Mouse (Mus musculus): ENCODE results near the gene Syt15.

Gene Syt15

DNA sequence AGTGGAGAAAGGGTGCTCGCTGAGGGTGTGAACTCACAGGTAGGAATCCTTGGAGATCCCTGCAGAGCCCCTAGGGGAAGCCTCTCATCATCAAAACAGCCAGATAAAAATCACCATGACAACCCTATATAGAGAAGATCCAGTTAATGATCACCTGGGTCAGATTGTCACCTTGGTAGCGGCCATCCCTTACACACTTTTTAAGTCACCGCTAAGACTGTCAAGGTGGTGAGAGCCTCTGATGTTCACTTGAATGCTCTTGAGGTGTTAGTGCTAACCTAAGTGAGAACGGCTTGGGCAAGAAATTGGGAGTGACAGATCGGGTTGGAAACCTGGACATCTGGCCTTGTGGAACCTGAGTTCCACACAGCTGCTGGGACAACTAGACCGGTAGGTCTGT is at the start of gene Syt15:
Gene Syt15 (plus strand): TSS at position 301 of the 400 bp plus-strand sequence.
- DNase-seq (ENCODE audit: low read depth, low spot score) = no peak

DNA sequence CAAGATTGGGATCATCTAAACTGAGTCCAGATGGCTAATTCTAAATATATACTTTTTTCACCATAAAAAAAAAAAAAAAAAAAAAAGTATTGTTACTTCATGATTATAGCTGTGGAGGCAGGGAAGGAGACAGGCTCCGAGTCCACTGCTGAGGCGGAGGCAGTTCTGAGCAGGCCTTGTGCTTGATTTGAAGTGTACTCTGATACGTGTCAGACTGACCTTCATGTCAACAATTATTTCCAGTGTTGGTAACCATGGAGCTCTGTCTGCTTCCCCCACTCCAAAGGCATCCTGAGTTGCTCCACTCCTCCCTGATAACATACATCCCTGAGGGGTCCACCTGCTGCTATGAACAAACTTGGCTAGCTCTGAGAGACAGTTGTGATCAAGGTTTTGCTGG is 48.3 kb upstream of the Syt15 start:
- DNase-seq (ENCODE audit: low read depth, low spot score) = no peak

DNA sequence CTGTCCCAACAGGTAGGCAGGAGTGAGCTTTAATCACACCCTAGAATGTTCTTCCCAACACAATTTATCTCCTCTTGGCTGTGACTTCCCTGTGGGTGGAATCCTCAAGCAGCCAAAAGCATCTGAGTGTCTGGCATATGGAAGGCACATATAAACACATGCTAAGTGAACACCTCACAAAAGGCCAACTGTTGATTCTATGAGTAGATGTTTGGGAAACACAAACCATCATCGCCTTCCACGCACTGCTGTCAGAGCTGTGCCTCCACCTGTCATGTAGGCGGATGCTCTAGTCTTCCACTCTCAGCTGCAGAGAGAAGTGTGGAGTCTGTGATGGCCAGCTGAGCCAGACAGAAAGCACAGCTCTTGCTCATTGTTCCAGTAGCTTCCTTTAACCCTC is 40.0 kb upstream of the Syt15 start:
- no peak for DNase-seq (ENCODE audit: low read depth, low spot score)

DNA sequence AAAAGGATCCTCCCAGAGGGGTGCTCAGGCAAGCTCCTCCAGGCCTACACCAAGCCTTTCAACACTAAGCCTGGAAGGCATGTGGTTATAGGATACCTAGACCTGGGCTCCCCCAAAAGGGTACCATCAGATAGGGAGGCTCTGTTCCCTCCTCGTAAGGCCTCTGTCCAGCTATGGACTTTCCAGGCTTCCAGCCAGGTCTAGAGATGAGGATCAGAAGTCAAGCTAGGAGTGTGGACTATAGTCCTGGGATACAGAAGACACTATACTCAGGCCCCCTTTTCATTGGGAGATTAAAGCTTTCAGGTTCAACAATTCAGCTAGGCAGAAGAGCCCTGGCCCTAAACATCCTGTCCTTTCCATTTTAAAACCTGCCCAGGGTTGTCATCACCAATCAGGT is 36.3 kb upstream of the Syt15 start:
- no peak for DNase-seq (ENCODE audit: low read depth, low spot score)

DNA sequence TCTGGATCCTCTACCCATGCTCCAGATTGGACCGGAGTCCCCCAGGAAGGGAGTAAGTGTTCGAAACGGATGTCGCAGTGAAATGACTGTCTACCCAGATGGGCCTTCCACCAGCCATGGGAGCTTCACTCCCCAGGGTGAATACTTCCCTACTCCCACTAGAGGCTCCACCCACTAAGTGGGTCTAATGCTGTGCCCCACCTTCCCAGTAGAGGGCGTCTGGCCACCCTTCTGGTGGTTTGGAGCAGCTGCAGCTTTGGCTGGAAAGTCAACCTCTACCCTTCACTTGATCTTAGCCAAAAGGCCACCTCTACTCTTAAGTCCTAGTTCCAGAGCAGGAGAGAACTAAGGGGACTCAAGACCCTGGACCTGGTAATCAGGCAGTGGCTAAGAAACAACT is 30.8 kb upstream of the Syt15 start:
- DNase-seq (ENCODE audit: low read depth, low spot score) = peak; percentile 84

DNA sequence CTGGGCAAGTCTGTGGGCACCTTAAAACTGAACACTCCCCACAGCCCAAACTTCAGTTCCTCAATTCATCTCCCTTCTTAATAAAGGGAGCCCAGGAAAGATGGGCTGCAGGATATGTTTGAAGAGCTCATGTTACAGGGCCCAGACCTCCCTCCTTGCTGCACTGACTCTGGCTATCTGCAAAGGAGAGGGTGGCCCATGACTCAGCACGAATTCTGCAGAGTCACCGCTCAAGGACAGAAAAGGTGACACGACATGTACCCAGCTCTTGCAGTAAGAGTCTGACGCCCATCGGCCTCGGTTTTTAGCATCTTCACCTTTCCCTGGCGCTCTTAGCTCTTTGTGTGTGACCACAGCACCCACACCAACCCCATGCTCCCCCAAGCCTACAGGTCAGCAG is 29.0 kb upstream of the Syt15 start:
- DNase-seq (ENCODE audit: low read depth, low spot score) = peak; percentile 68

DNA sequence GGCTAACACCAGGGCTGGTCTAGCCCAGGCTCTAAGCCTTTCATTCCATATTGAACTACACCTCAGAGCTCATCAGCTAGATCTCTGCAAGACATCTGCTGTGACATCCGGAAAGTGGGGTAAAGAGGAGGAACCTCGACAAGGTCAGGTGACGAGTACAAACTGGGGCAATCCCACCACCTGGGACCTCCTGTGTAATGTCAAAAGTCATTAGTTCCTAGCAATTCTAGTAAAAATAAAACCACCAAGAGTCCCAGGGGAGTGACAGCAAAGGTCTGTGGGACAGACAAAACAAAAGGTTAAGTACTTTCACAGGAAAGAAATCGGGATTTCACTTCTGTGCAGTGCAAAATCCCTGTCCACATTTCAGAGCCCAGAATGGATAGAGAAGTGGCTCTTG is 25.5 kb upstream of the Syt15 start:
- no peak for DNase-seq (ENCODE audit: low read depth, low spot score)

DNA sequence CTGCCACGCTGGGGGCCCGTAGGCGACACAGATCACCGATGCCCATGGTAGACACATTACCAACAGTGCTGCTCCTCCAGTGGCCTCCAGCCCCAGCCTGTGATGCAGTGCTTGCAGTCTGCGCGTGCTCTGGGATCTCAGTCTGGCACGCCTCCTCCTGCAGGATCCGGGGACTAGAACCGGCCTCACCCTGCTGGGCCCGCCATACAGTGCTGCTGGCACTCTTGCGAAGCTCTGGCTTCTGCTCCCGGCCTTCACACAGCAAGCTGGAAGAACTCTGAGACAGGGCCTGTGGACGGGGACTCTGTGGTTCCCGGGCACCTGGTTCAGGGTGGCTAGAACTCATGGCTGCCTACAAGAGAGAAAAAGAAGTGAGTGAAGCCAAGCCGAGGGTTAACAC is 23.9 kb upstream of the Syt15 start:
- no peak for DNase-seq (ENCODE audit: low read depth, low spot score)

DNA sequence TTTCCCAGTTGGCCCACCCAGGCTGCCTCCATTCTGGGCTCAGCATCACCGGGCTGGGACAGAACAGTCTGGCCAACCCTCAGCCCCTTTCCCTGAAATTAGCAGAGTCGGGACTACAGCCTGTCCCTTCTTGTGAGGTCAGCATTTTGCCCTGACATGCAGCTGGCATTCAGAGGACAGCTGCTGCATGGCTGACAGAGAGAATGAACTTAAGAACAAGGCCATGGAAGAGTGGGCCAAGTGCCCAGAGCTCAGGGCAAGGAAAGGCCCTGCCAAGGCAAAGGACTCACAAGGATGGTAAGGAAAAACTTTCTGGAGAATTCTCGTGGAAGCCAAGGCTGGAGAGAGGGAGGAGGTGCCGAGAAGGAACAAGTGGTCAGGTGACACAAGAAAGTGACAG is 22.7 kb upstream of the Syt15 start:
- DNase-seq (ENCODE audit: low read depth, low spot score) = no peak

DNA sequence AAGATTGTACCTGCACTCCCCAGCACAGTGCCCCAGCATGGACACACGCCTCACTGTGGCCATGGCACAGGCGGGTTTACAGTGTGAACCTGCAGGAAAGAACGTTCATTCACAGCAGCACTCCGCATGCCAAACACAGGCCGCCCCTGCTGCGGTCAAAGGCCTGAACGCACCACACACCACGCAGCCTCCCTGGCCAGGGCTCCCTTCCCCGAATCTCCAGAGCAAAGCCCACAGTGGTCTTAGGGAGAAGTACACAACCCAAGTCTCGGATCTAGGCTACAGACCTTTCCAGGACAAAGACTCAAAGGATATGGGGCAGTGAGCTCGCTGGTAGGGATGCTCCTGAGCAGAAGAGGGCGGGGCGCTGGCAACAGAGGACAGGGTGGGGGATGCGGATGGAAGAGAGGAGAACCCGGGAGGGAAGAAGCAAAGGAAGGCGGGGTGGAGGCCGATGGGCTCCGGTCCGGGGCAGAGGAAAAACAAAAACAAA is 18.6 kb upstream of the Syt15 start:
- DNase-seq (ENCODE audit: low read depth, low spot score) = peak; percentile 55

DNA sequence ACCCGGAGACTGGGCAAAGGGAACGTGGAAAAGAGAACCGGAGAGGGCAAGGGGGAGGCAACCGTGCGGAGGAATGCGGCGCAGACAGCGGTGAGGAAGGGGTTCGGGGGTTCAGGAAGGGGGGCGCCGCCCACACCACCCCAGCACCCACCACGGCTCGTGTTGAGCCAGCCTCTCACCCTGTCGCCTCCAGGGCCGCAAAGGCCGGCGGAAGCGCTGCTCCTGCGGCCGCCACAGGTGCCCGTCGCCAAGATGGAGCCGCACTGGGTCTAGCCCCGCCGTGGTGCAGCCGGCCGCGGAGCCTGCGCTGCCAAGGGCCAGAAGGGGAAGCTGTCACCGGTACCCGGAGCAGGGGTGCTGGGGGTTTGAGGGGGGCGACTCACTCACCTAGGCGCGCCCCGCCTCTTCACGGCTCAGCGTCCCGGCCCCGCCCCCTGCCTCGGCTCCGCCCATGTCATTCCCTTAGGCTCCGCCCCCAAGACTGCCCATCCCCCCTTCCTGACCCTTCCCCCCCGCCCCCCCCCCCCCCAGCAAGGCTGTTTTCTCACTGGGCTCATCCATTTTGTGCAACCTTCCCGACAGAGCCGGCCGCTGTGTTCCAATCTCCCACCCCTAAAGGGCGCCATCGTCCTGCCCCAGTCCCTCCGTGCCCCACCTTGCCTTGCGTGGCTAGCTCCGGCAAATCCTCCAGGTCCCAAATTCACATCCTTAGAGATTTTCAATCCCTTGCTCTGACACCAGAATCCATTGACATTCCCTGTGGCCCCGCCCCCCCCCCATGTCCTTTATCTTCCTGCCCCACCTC is 18.0 kb upstream of the Syt15 start, which contains the start of gene Gprin2:
Gene Gprin2 (minus strand): TSS at position 423 of the 805 bp plus-strand sequence.
- DNase-seq (ENCODE audit: low read depth, low spot score) = peak; percentile 39

DNA sequence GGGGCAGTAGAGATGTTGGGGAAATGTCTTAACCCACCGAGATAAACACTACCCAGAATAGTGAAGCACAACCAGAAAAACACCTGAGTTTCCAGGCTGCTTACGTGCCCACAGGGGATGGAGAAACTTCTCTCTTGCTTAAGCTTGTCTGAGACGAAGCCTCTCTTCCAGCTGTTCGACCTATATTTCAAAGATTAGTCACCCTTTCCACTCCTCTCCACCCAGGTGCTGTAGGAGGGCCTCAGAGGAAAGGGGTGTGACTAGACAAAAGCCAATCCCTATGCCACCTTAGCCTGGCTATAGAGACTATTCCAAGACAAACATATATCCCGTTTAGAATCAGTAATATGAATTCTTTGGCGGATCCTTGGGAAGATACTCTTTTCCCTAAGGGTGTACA is 11.4 kb upstream of the Syt15 start:
- no peak for DNase-seq (ENCODE audit: low read depth, low spot score)

DNA sequence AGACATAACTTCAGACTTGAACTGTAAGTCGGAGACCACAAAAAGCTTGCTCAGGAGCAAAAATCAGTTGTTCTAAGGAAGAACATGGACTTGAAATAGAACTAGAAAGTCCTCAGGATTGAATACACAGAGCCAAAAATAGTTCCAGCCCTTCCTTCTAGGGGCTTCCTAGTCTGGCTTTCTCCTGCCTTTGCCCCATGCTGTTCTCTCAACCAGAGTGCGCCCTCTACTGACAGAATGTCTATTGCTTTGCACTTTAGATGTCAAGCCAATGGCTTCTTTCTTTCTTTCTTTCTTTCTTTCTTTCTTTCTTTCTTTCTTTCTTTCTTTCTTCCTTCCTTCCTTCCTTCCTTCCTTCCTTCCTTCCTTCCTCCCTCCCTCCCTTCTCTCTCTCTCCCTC is 10.7 kb upstream of the Syt15 start:
- peak; percentile 55 for DNase-seq (ENCODE audit: low read depth, low spot score)

DNA sequence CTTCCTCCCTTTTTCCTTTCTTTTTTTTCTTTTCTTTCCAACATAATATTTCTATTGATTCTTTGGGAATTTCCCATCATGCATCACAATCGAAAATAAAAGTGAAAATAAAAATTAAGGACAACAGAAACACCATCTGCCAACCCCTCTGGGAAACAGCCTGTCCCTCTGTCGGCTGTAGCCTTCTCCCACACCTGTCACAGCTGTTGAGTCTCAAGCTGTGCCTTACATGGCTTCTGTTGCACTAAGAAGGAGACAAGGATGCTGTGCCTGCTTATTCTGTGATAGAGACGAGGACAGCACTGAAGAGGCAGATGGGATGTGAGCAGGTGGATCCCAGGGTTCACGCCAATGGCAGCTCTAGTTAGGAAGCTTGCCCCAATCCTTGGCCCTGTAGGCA is 10.3 kb upstream of the Syt15 start:
- DNase-seq (ENCODE audit: low read depth, low spot score) = no peak

DNA sequence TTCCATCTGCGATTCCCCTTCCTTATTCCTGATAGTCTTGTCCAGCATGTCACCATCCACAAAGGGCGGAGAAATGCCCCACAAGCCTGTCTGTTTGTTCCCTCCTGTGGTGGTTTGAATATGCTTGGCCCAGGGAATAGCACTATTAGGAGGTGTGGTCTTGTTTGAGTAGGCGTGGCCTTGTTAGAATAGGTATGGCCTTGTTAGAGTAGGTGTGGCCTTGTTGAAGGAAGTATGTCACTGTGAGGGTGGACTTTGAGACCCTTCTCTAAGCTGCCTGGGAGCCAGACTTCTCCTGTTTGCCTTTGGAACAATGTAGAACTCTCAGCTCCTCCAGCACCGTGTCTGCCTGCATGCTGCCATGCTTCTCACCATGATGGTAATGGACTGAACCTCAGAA is 9.5 kb upstream of the Syt15 start:
- DNase-seq (ENCODE audit: low read depth, low spot score) = no peak

DNA sequence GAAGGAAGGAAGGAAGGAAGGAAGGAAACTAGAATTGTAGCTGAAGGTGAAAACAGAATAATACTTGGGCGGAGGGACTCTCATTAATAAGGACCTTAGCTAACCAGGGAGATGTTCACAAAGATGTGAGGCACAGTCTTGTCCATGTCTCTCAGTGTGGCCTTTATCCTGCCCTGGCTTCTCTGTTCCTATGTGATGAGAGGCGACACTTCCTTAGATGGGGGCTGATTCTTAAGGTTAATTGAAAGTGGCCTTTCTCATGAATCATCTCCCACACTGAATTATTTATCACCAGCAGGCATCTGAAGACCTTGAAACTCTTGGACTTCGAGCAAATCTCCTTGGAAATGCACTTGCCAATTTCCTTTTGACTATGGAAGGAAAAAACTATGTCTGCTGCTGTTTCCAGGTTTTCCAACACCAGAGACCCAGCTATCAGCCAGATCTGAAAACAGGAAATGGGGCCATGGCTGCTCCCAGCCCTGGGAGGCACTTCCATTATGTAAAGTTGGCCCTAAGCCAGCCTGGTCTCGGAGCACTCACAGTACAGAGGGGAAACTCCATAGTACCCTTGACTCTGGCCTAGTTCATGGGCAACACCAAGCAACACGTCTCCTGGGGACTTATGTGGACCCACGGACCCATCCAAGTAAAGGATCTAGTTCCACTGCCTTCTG is 3.8 kb upstream of the Syt15 start:
- no peak for DNase-seq (ENCODE audit: low read depth, low spot score)

DNA sequence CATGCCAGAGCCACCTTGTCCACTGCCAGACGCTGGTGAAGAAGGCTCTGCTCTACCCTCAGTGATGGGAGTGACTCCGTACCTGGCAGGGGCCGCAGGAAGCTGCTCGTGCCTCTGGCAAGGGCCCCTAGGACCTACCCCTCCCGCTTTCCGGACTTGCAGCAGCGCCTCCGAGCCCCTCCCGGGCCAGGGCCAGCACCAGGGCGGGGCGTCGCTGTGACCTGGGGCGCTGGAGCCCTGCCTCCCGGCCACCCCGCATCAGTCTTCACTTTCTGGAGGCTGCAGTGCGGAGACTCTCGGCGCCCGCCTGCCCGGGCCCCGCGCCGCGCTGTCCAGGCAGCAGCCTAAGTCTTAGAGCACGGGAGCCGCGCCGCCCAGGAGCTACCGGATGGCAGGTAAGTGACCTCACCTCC is 397 bp downstream of the Syt15 start:
- no peak for DNase-seq (ENCODE audit: low read depth, low spot score)

DNA sequence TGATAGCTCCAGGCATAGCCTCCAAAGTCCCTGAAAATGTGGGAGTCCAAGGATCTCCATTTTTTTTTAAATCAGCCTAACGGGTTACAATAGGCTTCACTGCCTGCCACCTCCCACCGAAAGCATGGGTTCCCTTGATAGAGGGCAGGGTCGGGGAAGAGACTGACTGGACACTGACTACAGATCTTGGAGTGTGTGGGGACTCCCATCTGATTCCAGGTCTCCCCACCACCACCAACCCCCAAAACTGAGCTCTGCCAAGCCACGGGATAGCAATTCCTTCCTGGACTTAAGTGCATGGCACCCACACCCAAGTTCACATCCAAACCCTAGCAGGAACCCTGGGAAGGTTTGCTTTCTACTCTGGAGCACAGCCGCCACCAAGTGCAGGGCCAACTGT is 1.0 kb downstream of the Syt15 start:
- DNase-seq (ENCODE audit: low read depth, low spot score) = no peak

DNA sequence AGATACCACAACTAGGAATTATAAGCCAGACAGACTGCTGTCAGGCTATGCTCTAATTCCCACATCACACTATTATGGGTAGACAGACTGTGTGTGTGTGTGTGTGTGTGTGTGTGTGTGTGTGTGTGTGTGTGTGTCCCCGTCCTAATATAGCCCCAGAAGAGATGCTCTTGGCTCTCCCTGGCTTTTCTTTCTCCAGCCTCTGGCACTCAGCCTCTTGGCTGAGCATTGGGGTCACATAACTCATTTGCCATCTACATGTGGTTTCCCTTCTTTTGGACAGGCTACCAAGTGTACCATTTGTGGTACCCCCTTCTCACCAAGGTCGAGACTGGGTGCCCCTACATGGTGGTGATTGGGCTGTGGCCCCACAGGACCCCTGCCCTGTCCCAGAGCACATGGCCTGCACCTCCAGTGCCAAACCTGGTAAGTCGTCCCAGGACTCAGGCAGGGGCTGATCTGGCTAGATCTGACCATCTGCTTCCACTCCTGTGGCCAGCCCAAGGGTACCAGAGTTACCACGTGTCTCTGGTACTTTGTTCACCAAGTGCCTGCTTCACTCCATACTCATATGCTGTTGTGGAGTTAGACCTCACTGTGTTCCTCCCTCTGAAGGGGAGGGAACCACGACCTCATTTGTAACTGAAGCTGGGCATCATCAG is 2.2 kb downstream of the Syt15 start:
- DNase-seq (ENCODE audit: low read depth, low spot score) = no peak

DNA sequence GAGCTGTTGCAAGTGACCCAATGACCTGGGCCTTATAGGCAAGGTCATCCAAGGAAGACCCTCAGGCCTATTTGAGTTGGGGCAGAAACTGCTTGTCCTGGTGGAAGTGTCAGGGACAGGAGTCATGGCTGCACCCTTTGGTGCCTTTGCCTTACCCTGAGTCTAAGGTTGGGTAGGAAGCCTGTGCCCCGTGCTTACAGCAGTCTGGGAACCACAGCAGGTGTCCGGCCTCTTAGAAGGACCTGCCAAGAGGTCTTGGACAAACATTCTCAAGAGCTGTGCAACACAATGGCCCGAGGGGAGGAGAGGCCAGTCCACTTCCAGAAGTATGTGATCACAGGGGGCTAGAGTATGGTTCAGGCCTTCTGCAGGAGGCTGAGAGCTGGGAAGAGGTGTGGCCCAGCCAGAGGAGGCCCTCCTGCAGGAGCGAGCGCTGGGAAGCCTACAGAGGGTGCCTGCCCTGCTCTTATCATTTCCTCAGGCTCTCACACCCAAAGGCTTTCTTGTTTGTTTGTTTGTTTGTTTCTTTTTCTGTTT is 4.0 kb downstream of the Syt15 start:
- DNase-seq (ENCODE audit: low read depth, low spot score) = no peak

DNA sequence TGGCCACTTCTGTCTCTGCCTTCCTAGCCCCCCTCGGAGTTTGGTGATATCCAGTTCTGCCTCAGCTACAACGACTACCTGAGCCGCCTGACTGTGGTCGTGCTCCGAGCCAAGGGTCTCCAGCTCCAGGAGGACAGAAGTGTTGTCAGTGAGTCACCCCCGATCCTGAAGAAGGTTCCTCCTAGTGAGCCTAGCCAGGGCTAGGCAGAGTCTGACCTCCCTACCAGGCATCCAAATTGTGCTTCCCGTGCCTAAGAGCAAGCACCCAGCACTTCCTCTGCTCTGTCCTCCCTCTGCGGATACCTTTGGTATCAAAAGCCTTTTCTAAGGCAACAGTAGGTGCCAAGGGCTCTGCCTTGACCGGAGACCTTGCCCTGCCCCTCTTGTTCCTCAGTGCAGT is 6.6 kb downstream of the Syt15 start:
- DNase-seq (ENCODE audit: low read depth, low spot score) = no peak

DNA sequence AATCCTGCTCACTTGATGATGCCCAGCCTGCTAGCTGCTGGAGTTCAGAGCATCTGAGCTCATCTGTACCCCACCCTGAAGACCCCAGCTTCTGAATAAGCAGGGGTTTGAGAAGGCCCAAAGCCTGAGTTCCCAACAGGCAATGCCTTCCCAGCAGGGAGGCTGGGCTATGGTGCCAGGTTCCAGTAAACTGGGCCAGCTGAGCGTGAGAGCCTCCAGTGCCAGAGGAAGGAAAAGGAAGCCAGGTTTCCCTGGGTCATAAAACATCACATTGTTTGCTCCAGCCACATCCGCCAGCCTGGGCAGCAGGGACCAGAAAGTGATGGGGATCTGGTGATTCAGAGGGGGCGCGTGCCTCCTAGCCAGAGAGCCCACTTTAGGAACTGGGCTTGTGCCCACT is 7.2 kb downstream of the Syt15 start:
- DNase-seq (ENCODE audit: low read depth, low spot score) = no peak

All from ES-CJ7 (cell line).